Mouse (Mus musculus): ENCODE results near the gene Grpel1.

DNA sequence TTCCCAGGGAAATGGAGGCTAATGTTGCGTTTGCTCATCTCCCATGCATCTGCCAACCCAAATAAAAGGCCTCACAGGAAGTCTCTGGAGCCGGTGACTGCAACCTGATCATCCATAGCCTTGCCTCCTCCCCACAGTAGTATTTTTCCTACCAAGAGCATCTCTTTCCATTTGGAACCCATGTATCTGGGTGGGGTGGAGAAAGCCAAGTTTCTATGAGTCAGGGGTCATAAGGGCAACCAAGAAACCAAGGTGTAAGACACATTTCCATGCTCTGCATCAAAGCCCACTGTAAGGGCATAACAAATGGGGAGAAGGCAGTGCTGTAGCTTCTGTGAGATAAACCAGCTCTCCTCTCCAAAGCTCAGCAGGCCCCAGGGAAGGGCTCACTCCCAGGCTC, 3.6 kb upstream of the Grpel1 start:
- no peak for TF ChIP-seq ZC3H11A (IDR thresholded peaks at IDR 0.05; ENCODE audit: borderline replicate concordance, low read depth, low read length)
- TF ChIP-seq HCFC1 (IDR thresholded peaks at IDR 0.05; ENCODE audit: borderline replicate concordance, insufficient read depth, low read length): no peak
- TF ChIP-seq CHD2 (IDR thresholded peaks at IDR 0.05; ENCODE audit: low read depth, low read length): no peak
- TF ChIP-seq ZNF384 (IDR thresholded peaks at IDR 0.05; ENCODE audit: low read depth, low read length): no peak
